Mouse (Mus musculus) neural tube, embryonic 12.5 days (tissue): ENCODE results near the gene Txndc9. TPM values are rescaled to one million over a fixed set of nuclear protein-coding genes. Genes with fewer than 3 reads are reported as not detected.
"Not testable (repeated sequence)": the region's sequence is repeated elsewhere in the genome, so short reads cannot be mapped to it uniquely, and the experiment has no call there.

Experiments used
- ATAC-seq: fragments of 200-750 bp; cut with Nextera tagmentation; 2 replicates; pipeline ENCODE4 v1.8.0; 2017; ENCODE audit warnings: low read depth, mild to moderate bottlenecking, moderate TSS enrichment, moderate library complexity; ENCODE audit not compliant: low FRiP score
- H3K27ac ChIP-seq: fragments of 300-500 bp; sonication (generic); 2 replicates; pipeline ENCODE4 v1.5.1; 2016
- H3K27me3 ChIP-seq: fragments of 300-500 bp; sonication (generic); replicated peaks from 2 replicates; pipeline ENCODE4 v1.6.1; 2016; ENCODE audit warnings: mild to moderate bottlenecking
- H3K36me3 ChIP-seq: fragments of 300-500 bp; sonication (generic); 2 replicates; pipeline ENCODE4 v1.6.1; 2016; ENCODE audit warnings: mild to moderate bottlenecking
- H3K4me1 ChIP-seq: fragments of 300-500 bp; sonication (generic); 2 replicates; pipeline ENCODE4 v1.6.1; 2016
- H3K4me2 ChIP-seq: fragments of 300-500 bp; sonication (generic); replicated peaks from 2 replicates; pipeline ENCODE4 v1.6.1; 2016; ENCODE audit warnings: mild to moderate bottlenecking
- H3K4me3 ChIP-seq: fragments of 300-500 bp; sonication (generic); 2 replicates; pipeline ENCODE4 v1.5.1; 2016
- H3K9ac ChIP-seq: fragments of 300-500 bp; sonication (generic); 2 replicates; pipeline ENCODE4 v1.6.1; 2016; ENCODE audit warnings: mild to moderate bottlenecking
- H3K9me3 ChIP-seq: fragments of 300-500 bp; sonication (generic); 2 replicates; pipeline ENCODE4 v1.6.1; 2016; ENCODE audit warnings: mild to moderate bottlenecking
- WGBS: fragments of 180-500 bp; shearing (Covaris S2); methylation state at CpG from one replicate; pipeline ENCODE4 v1.1.7; 2016; 5-methylcytosine and 5-hydroxymethylcytosine counted together
- polyA plus RNA-seq: library from polyadenylated mRNA; unstranded; fragments of >200 nt; fragmentation: Nextera tagmentation; extraction: Ambion mirVana; gene quantifications from 2 replicates; pipeline ENCODE4 v1.2.1, GENCODE M21; 2016

The Txndc9 gene
- polyA plus RNA-seq, 1 experiment from 2014 or later: 158 TPM

- H3K4me2 ChIP-seq: no peak overlapping the region
- H3K4me3 ChIP-seq: no peak overlapping the region
- no peak overlapping the region for H3K9ac ChIP-seq
- peaks cover 12% of the 10 kb centered on the region for H3K4me1 ChIP-seq
- 95% methylated on average over 8 of the region's 8 CpGs for WGBS
- H3K27ac ChIP-seq: no peak overlapping the region
- no peak for ATAC-seq
- H3K27me3 ChIP-seq: no peaks in the 10 kb centered on the region
- H3K9me3 ChIP-seq: no peaks in the 10 kb centered on the region
- no peaks in the 10 kb centered on the region for H3K36me3 ChIP-seq
These were observed 3.2 kb upstream of the Txndc9 start for GRCm38 (mm10) chr1:38000844-38001243.

- Histone ChIP-seq H3K4me3 (no peak overlapping the region), H3K9me3 (no peaks in the 10 kb centered on the region), H3K27ac (no peak overlapping the region), H3K4me1 (peaks cover 13% of the 10 kb centered on the region), H3K9ac (no peak overlapping the region), H3K36me3 (peaks cover 10% of the 10 kb centered on the region), H3K4me2 (peak overlapping the region; percentile 87; the same call in 1 of the 2 replicates), H3K27me3 (no peaks in the 10 kb centered on the region)
- ATAC-seq: no peak
- WGBS: 85% methylated on average over 3 of the region's 3 CpGs
These were observed 1.9 kb upstream of the Txndc9 start for GRCm38 (mm10) chr1:37999552-37999951.

GRCm38 (mm10) chr1:37998371-37999199 lies 892 bp upstream of the Txndc9 start:
- Histone ChIP-seq H3K36me3 (peaks cover 20% of the 10 kb centered on the region), H3K4me2 (peak overlapping the region; percentile 87), H3K9me3 (no peaks in the 10 kb centered on the region), H3K27ac (peak overlapping the region; percentile 75), H3K4me3 (peak overlapping the region; percentile 95), H3K4me1 (peaks cover 13% of the 10 kb centered on the region), H3K27me3 (no peaks in the 10 kb centered on the region), H3K9ac (peak overlapping the region; percentile 94)
- WGBS: 5% methylated on average over 46 of the region's 47 CpGs
- peak; percentile 25 for ATAC-seq

GRCm38 (mm10) chr1:37996877-37997484 lies 712 bp downstream of the Txndc9 start:
- Histone ChIP-seq H3K9me3 (no peaks in the 10 kb centered on the region), H3K4me1 (peaks cover 13% of the 10 kb centered on the region), H3K27ac (peak overlapping the region; percentile 38; the same call in 1 of the 2 replicates), H3K4me2 (peak overlapping the region; percentile 87), H3K9ac (peak overlapping the region; percentile 94), H3K36me3 (peaks cover 34% of the 10 kb centered on the region), H3K27me3 (no peaks in the 10 kb centered on the region), H3K4me3 (peak overlapping the region; percentile 95)
- ATAC-seq: peak; percentile 96
- under 1% methylated on average over 42 of the region's 42 CpGs for WGBS

GRCm38 (mm10) chr1:37996226-37996625 lies 1.5 kb downstream of the Txndc9 start:
- Histone ChIP-seq H3K36me3 (peaks cover 42% of the 10 kb centered on the region), H3K4me1 (peaks cover 13% of the 10 kb centered on the region), H3K27me3 (no peaks in the 10 kb centered on the region), H3K27ac (no peak overlapping the region), H3K9me3 (no peaks in the 10 kb centered on the region), H3K9ac (peak overlapping the region; percentile 75), H3K4me2 (peak overlapping the region; percentile 87), H3K4me3 (peak overlapping the region; percentile 95)
- WGBS: 42% methylated on average over 3 of the region's 3 CpGs
- ATAC-seq: no peak

- Histone ChIP-seq H3K27me3 (no peaks in the 10 kb centered on the region), H3K36me3 (peaks cover 69% of the 10 kb centered on the region), H3K4me1 (no peaks in the 10 kb centered on the region), H3K4me3 (no peak overlapping the region), H3K27ac (no peak overlapping the region), H3K9ac (no peak overlapping the region), H3K9me3 (no peaks in the 10 kb centered on the region), H3K4me2 (no peak overlapping the region)
- no peak for ATAC-seq
- 91% methylated on average over 5 of the region's 5 CpGs for WGBS
These were observed 9.8 kb downstream of the Txndc9 start for GRCm38 (mm10) chr1:37987856-37988255.

- ATAC-seq: no peak
- H3K4me3 ChIP-seq: no peak overlapping the region
- WGBS: 86% methylated on average over 9 of the region's 9 CpGs
- H3K27me3 ChIP-seq: no peaks in the 10 kb centered on the region
- no peaks in the 10 kb centered on the region for H3K4me1 ChIP-seq
- H3K36me3 ChIP-seq: peaks cover 51% of the 10 kb centered on the region
- H3K4me2 ChIP-seq: no peak overlapping the region
- no peaks in the 10 kb centered on the region for H3K9me3 ChIP-seq
- H3K27ac ChIP-seq: no peak overlapping the region
- no peak overlapping the region for H3K9ac ChIP-seq
These were observed 11.8 kb downstream of the Txndc9 start for GRCm38 (mm10) chr1:37985764-37986323.

GRCm38 (mm10) chr1:37984326-37984725 lies 13.4 kb downstream of the Txndc9 start:
- no peaks in the 10 kb centered on the region for H3K9me3 ChIP-seq
- H3K9ac ChIP-seq: no peak overlapping the region
- H3K27me3 ChIP-seq: no peaks in the 10 kb centered on the region
- no peak overlapping the region for H3K4me2 ChIP-seq
- H3K27ac ChIP-seq: no peak overlapping the region
- no peaks in the 10 kb centered on the region for H3K4me1 ChIP-seq
- no peak overlapping the region for H3K4me3 ChIP-seq
- peaks cover 38% of the 10 kb centered on the region for H3K36me3 ChIP-seq
- 90% methylated on average over 1 of the region's 1 CpGs for WGBS
- ATAC-seq: no peak

- no peaks in the 10 kb centered on the region for H3K36me3 ChIP-seq
- H3K4me2 ChIP-seq: no peak overlapping the region
- no peak for ATAC-seq
- H3K4me1 ChIP-seq: no peaks in the 10 kb centered on the region
- no peak overlapping the region for H3K9ac ChIP-seq
- no peak overlapping the region for H3K4me3 ChIP-seq
- no peak overlapping the region for H3K27ac ChIP-seq
- H3K27me3 ChIP-seq: no peaks in the 10 kb centered on the region
- H3K9me3 ChIP-seq: no peaks in the 10 kb centered on the region
- WGBS: 88% methylated on average over 7 of the region's 7 CpGs
These were observed 20.4 kb downstream of the Txndc9 start for GRCm38 (mm10) chr1:37977303-37977702.

- not testable (repeated sequence) for ATAC-seq
These were observed 21.0 kb downstream of the Txndc9 start for GRCm38 (mm10) chr1:37976666-37977065.

GRCm38 (mm10) chr1:37971520-37971919 lies 26.2 kb downstream of the Txndc9 start:
- Histone ChIP-seq H3K4me3 (no peak overlapping the region), H3K4me2 (no peak overlapping the region), H3K27me3 (no peaks in the 10 kb centered on the region), H3K27ac (no peak overlapping the region), H3K4me1 (no peaks in the 10 kb centered on the region), H3K9me3 (no peaks in the 10 kb centered on the region), H3K9ac (no peak overlapping the region), H3K36me3 (no peaks in the 10 kb centered on the region)
- WGBS: 72% methylated on average over 4 of the region's 4 CpGs
- no peak for ATAC-seq

More at GRCm38 (mm10) chr1:37976666-37977065, 21.0 kb downstream of the Txndc9 start:
- not testable (repeated sequence) for H3K4me3 ChIP-seq, H3K27ac ChIP-seq, H3K36me3 ChIP-seq, H3K9ac ChIP-seq, H3K4me1 ChIP-seq, H3K27me3 ChIP-seq, H3K9me3 ChIP-seq, H3K4me2 ChIP-seq
- 79% methylated on average over 9 of the region's 9 CpGs for WGBS

- Histone ChIP-seq H3K27ac (no peak overlapping the region), H3K36me3 (no peaks in the 10 kb centered on the region), H3K4me2 (no peak overlapping the region), H3K4me3 (no peak overlapping the region), H3K9me3 (no peaks in the 10 kb centered on the region), H3K4me1 (no peaks in the 10 kb centered on the region), H3K27me3 (no peaks in the 10 kb centered on the region), H3K9ac (no peak overlapping the region)
- 80% methylated on average over 6 of the region's 6 CpGs for WGBS
- no peak for ATAC-seq
These were observed 28.9 kb downstream of the Txndc9 start for GRCm38 (mm10) chr1:37968746-37969145.
